Mouse (Mus musculus) G1E (cell line): ENCODE data around the gene Mdfi.

Experiments used
- CTCF ChIP-seq: IDR thresholded peaks from 2 replicates; pipeline ENCODE4 v1.5.1; 2012; ENCODE audit warnings: low read depth, low read length, inconsistent platforms, mixed read lengths
- GATA1 ChIP-seq: IDR thresholded peaks from 2 replicates; pipeline ENCODE4 v1.6.1; 2012; ENCODE audit warnings: borderline replicate concordance, low read length, inconsistent platforms, mixed read lengths
- POLR2AphosphoS5 ChIP-seq: IDR thresholded peaks from 2 replicates; pipeline ENCODE4 v1.6.1; 2012; ENCODE audit warnings: low read depth, low read length, inconsistent platforms; ENCODE audit not compliant: insufficient replicate concordance
- TAL1 ChIP-seq: conservative IDR thresholded peaks from 2 replicates; pipeline ENCODE4 v1.6.1; 2012; ENCODE audit warnings: low read depth, low read length, inconsistent platforms, mixed read lengths

- TF ChIP-seq CTCF (no peak), POLR2AphosphoS5 (no peak), GATA1 (no peak), TAL1 (no peak)
Observed at GRCm38 (mm10) chr17:47883099-47883498, 48.6 kb upstream of the Mdfi start.
